Mouse (Mus musculus): ENCODE data around the gene Samm50.

DNA sequence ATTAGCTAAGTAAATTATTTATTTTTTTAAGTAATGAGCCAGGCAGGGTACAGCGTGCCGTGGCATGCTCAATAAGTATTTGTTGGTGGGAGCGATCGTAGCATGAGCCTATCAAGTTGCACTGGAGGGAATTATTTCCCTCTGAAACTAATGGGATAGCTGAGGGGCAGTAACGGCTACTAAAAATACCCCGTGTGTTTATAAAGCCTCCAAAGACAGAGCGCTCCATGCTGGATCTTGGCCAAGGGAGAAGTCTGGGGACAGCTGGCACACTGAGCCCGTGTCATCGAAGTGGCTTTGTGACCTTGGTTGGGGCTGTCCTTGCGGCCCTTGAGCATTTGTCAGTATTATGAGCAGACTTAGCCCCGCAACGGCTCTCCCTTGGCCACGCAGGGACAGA is 59.2 kb downstream of the Samm50 start:
- no peak for TF ChIP-seq POLR2A (IDR thresholded peaks at IDR 0.05; ENCODE audit: borderline replicate concordance, low read depth, low read length)
- TF ChIP-seq CTCF (IDR thresholded peaks at IDR 0.05; ENCODE audit: low read depth, low read length), result no peak
